Mouse (Mus musculus): ENCODE measurements around the gene Ghdc.

- TF ChIP-seq POLR2A (IDR thresholded peaks at IDR 0.05; ENCODE audit: insufficient read depth, low read depth, low read length) (no peak), CTCF (IDR thresholded peaks at IDR 0.05; ENCODE audit: insufficient read depth, low read depth, low read length) (no peak)
Measured at GRCm38 (mm10) chr11:100730477-100731205, 40.1 kb downstream of the Ghdc start.
